Mouse (Mus musculus) spleen, postnatal 14 days (tissue): ENCODE results near the gene Stk16.
"Not testable (repeated sequence)": the region's sequence is repeated elsewhere in the genome, so short reads cannot be mapped to it uniquely, and the experiment has no call there.

Source experiments
- DNase-seq, 2 experiments: peaks; one replicate each; pipeline ENCODE4 v3.0.0; 2021 to 2022; ENCODE audit warnings: low spot score in 2 of 2

The Stk16 gene

DNA sequence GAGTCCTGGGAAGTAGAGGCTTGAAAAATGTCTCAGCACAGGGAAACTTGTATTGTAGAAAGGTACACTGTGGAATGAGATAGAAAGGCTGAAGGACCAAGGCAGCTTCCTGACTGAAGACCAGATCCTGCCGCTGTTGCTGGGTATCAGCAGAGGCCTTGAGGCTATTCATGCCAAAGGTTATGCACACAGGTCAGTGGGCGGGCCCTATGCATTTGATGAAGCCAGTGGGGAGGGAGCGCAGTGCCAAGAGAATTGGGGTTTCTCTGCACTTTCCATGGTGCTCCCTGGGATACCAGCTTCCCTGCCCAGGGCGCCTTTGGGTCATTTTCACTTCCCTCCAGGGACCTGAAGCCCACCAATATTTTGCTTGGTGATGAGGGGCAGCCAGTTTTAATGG lies 1.9 kb downstream of the Stk16 start:
- no peak for DNase-seq

DNA sequence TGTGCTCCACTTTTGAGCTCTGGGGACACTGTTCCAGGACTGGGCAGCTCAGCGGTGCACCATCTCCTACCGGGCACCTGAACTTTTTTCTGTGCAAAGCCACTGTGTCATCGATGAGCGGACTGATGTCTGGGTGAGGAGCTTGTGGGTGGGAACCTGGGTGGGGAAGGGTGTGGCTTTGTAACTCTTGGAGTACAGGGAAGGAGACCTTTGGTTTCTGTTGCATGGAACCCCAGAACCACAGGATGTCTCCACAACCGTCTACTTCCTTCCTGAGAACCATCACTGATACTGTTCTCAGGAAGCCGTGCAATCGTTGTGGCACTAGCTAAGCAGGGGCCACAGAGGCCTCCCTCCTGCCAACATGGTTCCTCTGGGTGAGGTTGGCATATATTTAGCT lies 2.5 kb downstream of the Stk16 start:
- no peak for DNase-seq

DNA sequence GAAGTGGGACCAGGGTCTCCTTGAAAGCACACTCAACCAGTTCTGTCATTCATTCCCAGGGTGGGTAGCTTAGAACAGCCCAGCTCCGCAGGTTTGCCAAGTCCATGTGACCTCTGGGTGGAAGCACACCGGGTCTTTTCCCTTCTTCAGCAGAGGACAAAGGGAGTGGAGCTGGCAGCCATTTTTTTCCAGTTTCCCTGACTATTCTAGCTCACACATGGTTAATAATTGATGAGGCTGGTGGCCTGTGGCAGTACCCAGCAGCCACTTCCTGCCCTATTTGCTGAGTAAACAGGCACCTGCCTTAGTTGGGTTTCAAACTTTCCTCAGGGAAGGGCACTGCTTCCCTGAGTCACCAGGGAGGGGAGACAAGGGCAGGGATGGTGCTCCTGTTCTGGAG lies 3.8 kb downstream of the Stk16 start:
- no peak for DNase-seq

DNA sequence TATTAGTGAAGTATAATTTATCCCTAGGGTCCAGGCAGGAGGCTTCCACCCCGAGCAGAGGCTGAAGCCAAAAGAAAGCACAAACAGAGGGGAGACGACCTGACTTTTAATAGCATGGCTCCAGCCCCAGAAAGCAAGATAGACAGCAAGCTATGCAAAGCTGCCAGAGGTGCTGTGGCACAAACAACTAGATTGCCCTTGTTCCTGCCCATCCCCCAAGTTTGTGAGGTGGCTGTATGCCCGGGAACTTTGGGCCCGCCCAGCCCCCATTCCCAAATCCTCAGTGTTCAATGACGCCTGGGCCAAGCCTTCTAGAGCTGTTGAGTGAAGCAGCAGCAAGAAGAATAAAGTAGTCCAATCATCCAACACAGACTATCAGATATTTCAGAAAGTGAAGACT lies 4.2 kb downstream of the Stk16 start:
- DNase-seq: no peak

DNA sequence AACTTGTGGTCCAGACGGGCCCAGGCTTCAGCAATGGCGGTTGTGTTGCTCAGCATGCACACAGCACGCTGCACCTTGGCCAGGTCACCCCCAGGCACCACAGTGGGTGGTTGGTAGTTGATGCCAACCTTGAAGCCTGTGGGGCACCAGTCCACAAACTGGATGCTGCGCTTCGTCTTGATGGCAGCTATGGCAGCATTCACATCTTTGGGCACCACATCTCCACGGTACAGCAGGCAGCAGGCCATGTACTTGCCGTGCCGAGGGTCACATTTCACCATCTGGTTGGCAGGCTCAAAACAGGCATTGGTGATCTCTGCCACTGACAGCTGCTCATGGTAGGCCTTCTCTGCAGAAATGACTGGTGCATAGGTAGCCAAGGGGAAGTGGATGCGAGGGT lies 5.1 kb downstream of the Stk16 start:
- no peak for DNase-seq

DNA sequence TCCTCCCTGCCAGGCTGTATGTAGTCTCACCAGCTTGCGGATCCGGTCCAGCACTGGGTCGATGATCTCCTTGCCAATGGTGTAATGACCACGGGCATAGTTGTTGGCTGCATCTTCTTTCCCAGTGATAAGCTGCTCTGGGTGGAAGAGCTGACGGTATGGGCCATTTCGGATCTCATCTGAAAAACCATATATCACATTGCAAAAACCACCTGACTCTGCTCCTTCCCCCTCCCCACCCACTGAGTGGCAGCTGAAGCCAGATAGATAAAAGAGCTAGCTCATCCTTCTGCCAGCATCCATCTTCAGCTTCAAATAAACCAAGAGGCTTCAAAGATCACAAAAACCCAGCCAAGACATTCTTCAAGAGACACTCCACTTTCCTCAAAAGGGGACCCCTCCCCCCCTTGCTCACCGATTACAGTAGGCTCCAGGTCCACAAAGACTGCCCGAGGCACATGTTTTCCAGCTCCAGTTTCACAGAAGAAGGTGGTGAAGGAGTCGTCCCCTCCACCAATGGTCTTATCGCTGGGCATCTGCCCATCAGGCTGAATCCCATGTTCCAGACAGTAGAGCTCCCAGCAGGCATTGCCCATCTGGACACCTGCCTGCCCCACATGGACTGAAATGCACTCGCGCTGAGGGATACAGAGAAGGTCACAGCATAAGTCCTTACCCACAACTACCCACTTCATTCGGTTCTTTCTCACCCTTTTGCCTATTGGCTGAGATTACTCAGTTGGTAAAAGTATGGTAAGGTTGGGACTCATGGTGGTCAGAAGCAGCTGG lies 6.4 kb downstream of the Stk16 start:
- DNase-seq: no peak

DNA sequence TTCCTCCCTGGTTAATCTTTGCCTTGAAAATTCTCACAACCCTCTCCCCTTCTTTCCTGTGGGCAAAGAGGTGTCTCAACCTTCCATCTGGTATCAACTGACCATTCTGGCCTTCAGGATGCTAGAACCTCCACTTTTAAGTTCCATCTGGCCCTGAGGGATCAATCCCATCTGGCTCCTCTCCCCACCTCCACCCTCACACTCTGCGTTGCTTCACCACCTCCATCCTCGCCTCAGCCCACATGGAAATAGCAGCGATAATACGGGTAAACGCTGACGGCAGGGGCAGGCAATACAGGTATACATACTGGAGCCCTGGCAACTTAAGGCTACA lies 7.2 kb downstream of the Stk16 start:
- DNase-seq: no peak

DNA sequence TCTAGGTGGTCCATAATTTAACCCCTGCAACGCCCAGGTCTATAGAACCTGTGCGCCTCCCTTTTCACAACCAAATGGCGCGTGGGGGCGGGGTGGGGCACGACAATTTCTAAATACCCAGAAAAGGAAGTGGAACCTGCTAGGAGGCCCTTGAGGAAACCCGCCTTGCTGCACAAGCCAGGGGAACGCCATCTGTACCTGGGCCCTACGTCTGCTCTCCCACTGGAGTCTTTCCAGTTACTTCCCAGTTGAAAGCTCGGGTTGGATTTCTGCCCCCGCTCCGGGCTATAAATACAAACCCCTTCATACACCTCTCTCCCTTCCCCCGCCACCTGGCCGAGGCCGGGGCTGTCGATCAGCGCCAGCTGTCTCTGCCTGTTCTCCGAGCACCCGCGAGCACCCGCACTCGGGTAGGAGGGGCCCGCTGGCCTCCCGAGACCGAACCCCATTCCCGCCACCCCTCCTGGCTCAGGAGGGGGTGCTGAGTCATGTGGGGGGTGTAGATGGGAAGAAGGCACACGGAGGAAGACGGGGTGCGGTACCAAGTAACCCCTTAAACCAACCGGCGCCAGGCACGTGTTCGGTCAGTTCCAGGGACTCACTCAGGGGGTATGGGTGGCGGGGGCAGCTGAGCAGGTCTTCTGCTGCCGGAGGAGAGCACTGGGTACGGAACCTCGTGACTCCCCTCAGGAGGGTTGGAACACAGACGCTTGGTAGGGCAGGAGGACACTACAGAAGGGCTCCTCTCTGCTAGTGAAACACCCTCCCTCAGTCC lies 7.8 kb downstream of the Stk16 start:
- peak; percentile 46 to 58 for DNase-seq

DNA sequence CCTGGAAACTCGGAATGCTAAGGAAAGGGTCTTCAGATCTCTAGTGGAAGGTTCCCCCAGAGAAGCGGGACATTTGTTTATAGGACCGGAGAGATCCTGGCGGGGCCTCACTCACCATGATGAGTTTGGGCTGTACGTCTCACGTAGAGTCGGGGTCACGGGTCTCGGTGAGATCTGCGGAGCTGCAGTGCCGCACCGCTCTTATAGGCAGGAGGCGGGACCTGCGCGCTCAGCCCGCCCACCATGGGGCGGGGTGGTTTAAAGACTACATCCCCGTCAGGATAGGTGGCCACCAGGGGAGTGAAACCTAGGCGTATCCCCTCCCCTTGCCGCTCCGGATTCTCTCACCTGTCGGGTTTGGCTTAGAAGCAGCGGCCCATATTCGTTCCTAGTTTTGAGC lies 8.4 kb downstream of the Stk16 start:
- DNase-seq: peak; percentile 98

DNA sequence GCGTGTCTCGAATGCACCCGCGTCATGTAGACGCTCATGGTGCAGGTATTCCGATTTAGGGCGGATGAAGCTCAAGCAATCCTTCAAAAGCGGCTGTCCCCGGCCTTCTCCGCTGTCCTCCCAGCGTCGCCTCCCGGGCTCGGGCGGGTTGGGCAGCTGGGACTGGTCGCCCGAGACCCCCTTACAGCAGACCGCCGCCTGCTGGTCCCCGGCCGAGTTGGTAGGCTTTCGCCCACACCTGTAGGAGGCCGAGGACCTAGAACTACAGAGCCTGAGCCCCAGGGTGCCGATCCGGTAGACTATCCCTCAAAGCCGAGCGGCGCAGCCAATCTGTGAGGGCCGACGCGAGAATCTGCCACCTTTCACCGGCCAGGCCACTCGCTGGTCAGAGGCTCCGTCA lies 8.9 kb downstream of the Stk16 start, which contains the start of gene Tuba4a:
Gene Tuba4a (minus strand): TSS at position 335 of the 400 bp plus-strand sequence.
- peak in 1 of 2 experiments; percentile 49 for DNase-seq

DNA sequence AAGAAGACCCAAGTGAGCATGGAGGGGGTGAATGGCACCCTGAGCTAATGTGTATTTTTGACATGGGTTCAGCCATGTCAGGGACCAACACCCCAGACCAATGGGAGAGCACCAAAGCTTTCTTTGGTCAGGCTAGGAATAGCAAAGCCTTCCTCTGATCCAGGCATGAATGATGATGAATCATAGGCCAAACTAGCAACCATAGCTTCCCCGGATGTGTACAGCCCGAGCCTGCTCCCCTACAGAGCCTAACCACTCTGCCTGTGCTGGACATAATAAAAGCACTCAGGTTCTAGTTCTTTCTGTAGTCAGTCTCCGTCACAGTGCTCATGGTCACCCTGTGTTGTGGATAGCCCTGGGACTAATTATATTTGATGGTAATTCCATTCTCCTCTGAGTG lies 10.9 kb downstream of the Stk16 start:
- DNase-seq: no peak

DNA sequence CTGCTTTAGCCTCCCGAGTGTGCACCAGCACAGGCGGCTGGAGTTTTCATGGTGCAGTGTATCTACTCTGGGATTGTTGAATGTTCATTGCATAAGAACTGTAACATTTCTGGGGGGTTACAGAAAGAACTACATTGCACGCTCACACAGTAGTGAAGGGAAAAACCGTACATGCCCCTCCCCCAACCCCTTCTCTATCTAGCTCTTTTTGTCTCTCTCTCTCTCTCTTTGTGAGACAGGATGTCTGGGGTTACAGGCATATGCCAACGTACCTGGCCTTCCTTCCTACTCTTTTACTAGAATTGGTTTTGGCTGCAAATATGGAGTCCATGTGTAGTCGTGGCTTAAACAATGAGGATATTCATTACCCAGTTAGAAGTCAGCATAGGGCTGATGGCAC lies 12.3 kb downstream of the Stk16 start:
- DNase-seq: no peak

DNA sequence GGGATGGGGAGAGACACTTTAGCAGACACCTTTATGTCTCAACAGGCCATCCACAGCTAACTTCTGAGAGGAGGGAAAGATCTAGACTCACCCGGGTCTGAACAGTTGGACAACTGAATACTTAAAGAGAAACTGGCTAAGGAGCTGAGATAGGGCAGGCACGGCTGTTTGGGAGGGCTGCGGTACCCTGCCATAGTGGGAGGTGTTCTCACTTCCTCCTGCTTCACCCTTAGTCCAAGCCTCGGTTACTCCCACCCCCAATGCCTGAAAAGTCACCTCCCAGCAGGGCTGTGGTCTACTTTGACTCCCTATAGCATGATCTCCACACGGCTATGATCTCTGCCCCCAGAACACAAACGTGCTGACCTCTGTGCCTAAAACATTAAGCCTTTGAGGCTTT lies 12.9 kb downstream of the Stk16 start:
- no peak for DNase-seq

DNA sequence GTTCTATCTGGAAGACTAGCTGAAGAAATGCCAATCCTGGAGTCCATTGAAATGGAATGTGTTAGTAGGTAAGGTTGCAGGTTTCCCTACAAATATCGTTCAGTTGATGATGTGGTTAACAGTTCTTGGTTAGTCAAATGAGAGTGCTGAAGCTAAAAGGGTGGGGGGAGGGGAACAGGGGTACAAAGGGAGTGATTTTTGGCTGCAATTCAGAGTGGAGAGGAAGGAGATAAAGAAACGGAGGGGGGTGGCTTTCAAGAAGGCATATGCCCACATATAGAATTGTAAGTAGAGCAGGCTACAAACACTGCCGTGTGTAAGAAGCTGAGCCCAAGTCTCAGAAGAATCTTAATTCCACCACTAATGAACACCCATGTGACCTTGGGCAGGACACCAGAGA lies 14.8 kb downstream of the Stk16 start:
- DNase-seq: no peak

DNA sequence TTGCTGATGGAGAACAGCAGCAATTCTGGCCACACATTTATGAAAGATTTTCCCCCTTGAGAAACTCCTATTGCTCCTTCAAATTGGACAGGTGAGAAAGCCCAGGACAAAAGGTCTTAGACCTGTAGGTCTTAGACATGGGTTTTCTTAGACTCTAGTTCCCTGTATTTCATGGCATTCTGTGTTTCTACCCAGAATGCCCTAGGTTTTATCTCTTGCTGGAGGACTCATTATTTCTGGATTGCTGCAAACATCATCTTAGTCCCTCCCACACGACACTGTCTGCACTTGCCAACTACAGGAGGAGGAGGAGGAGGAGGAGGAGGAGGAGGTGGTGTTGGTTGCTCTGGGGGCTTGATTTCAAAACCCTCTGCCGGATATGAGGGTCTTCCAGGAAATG lies 15.5 kb downstream of the Stk16 start:
- DNase-seq: no peak

DNA sequence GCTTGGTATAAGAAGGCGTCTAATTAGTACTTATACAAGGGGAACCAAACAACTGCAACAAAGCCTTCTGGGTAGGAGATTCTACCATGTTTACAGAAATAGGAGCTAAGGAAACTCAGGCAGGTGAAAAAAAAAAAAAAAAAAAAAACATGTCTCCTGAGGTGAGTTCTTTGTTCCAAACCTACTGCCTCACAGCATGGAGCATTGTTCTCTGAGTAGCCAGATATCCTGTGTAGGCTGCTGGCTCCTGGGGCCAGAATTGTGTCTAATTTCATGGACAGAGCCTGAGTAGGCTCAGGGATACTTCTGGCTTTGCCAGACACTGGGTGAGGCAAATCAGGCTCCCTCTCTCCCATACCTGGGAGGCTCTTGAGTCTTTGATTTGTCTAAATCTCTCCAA lies 17.0 kb downstream of the Stk16 start:
- no peak for DNase-seq

DNA sequence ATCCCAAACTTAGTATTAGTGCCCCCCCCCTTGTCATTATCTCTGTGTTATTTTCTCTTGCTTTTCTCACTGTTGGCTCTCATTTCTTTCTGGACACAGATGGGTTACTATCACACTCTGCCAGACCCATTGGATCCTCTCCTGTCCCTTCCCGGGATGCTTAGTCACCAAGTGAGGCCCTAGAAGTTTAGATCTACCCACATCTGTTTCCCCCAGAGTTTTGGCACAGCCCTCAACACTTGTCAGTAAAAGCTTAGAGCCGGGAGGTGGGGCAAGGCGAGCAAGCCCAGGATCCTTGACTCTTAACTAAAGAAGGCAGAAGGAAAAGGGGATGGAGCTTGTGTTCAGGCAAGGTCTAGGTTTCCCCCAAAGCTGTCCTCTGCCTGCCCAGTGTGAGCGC lies 18.5 kb downstream of the Stk16 start:
- DNase-seq: no peak

DNA sequence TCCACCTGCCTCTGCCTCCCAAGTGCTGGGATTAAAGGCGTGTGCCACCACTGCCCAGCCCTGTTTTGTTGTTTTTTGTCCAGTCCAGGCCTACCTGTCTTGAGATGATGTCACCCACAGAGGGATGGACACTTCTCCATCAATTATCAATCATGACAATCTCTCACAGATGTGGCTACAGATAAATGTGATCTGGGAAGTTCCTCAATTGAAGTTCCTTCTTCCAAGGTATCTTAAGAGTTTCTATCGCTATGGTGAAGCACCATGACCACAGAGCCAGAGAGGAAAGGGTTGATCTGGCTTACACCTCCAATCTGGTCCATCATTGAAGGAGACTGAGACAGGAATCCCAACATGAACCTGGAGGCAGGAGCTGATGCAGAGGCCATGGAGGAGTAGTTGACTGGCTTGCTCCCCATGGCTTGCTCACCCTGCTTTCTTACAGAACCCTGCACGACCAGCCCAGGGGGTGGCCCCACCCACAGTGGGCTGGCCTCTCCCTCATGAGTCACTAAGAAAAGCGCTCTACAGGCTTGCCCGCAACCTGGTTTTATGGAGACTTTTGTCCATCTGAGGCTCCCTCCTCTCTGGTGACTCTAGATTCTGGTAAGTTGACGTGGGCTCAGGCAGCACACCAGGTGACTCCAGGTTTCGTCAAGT lies 19.8 kb downstream of the Stk16 start:
- no peak for DNase-seq

DNA sequence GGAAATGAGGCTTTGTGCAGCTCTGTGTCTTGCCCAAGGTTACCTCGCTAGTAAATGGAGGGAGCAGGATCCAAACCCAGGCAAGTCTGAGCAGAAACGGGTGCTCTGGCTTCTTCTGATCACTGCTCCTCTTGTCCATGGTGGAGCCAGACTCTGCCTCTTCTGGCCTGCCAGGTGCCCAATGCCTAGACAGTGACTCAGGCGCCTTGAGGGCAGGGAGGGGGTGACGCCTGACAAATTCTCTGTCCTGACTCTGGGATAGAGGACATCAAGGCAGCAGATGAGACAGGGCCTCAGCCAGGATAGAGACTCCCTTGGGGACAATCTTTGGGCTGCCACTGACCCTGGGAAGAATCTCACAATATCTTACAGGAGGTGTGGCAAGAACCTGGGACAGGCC lies 20.6 kb downstream of the Stk16 start:
- no peak for DNase-seq

DNA sequence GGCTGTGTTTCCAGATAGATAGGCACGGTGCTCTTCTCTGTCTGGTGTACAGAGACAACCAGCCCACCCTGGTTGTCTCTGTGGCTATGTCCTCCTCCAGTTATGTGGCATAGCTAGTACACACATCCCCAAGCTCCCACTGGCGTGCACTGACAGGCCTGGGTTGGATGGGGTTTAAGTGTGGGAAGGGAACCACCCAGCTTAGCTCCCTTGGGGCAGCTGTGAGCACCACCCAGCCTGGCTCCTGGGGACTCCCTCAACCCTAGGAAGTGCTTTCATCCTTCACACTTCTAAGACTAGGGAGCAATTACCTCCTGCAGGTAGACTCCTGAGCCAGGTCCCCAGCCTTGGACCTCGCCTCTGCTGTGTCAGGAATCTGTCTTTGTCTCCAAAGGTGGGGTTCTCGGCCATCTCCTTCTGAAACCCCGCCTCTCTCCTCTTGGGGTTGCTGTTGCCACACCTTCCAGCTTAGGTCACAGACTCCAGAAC lies 21.1 kb downstream of the Stk16 start, which contains the start of gene A630095N17Rik:
Gene A630095N17Rik (minus strand): TSS at position 439 of the 489 bp plus-strand sequence.
- no peak for DNase-seq

DNA sequence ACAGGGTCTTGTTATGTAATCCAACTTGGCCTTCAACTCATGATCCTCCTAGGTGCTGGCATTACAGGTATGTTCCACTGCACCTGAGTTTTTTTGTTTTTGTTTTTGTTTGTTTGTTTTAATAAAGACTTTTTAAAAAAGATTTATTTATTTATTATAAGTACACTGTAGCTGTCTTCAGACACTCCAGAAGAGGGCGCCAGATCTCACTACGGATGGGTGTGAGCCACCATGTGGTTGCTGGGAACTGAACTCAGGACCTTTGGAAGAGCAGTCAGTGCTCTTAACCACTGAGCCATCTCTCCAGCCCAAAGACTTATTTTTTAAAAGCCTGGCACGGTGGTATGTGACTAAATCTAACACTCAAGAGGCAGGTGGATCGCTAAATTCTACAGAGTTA lies 21.9 kb downstream of the Stk16 start:
- not testable (repeated sequence) for DNase-seq

DNA sequence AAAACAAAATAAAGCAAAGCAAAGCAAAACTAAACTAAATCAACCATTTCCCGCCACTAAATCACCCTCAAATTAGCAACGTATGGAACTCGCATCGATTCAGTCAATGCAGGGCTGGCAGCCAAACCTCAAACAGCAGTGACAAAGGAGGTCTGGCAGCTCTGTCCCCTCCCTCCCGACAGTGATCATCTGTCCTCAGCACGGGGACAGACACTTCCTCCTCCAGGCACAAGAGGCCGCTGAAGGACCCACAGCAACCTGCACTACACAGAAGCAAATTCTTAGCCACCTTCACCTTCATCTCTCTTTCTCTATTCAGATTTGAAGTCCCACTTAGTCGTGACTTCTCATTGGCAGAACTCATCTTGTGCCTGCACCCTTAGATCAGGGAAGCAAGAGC lies 24.0 kb downstream of the Stk16 start:
- DNase-seq: peak; percentile 54 to 67
